Mouse (Mus musculus) MEL (cell line): ENCODE results near the gene Ephx4. TPM values are rescaled to one million over a fixed set of nuclear protein-coding genes. Genes with fewer than 3 reads are reported as not detected.
A peak's percentile ranks its signal among the peaks of the same experiment; 100 is the strongest.

Source experiments
- DNase-seq: peaks from one replicate; pipeline ENCODE4 v3.0.0; 2011; ENCODE audit warnings: low read depth, low spot score
- H3K27ac ChIP-seq: 2 replicates; pipeline ENCODE4 v1.5.1; 2012; ENCODE audit warnings: low read depth, mild to moderate bottlenecking, control low read depth, low read length, moderate library complexity; ENCODE audit not compliant: control insufficient read depth
- H3K27me3 ChIP-seq, 2 experiments: fragments of 150-350 bp in 1 of 2; sonication (generic) in 1 of 2; 2 replicates each; pipeline ENCODE4 v1.6.1; 2012; ENCODE audit warnings: low read length in 2 of 2, mild to moderate bottlenecking in 2 of 2, improper control_type of control experiment in 1 of 2, moderate library complexity in 1 of 2; ENCODE audit not compliant: insufficient read depth in 2 of 2, control insufficient read depth in 1 of 2
- H3K36me3 ChIP-seq, 2 experiments: 2 replicates each; pipeline ENCODE4 v1.6.1; 2012 to 2014; ENCODE audit warnings: low read length in 2 of 2, improper control_type of control experiment in 1 of 2, inconsistent platforms in 1 of 2, mild to moderate bottlenecking in 1 of 2; ENCODE audit not compliant: insufficient read depth in 2 of 2, control insufficient read depth in 1 of 2
- H3K4me1 ChIP-seq, 2 experiments: fragments of 150-350 bp in 1 of 2; sonication (generic) in 1 of 2; 2 replicates each; pipeline ENCODE4 v1.6.1; 2012; ENCODE audit warnings: low read length in 2 of 2, improper control_type of control experiment in 1 of 2, mild to moderate bottlenecking in 1 of 2; ENCODE audit not compliant: insufficient read depth in 2 of 2, control insufficient read depth in 1 of 2
- H3K4me3 ChIP-seq, 2 experiments: fragments of 150-350 bp in 1 of 2; sonication (generic) in 1 of 2; 2 replicates each; pipeline ENCODE4 v1.5.1; 2012; ENCODE audit warnings: low read depth in 2 of 2, low read length in 2 of 2, mild to moderate bottlenecking in 2 of 2, moderate library complexity in 2 of 2, control low read depth in 1 of 2, improper control_type of control experiment in 1 of 2; ENCODE audit not compliant: control insufficient read depth in 1 of 2, insufficient read depth in 1 of 2
- H3K79me2 ChIP-seq: 2 replicates; pipeline ENCODE4 v1.6.1; 2012; ENCODE audit warnings: mild to moderate bottlenecking, low read length, moderate library complexity; ENCODE audit not compliant: control insufficient read depth, poor library complexity, insufficient read depth
- H3K9ac ChIP-seq: 2 replicates; pipeline ENCODE4 v1.6.1; 2012; ENCODE audit warnings: low read depth, mild to moderate bottlenecking, control low read depth, low read length, moderate library complexity; ENCODE audit not compliant: control insufficient read depth, poor library complexity, severe bottlenecking
- H3K9me3 ChIP-seq: fragments of 150-350 bp; sonication (generic); replicated peaks from 2 replicates; pipeline ENCODE4 v1.6.1; 2012; ENCODE audit warnings: mild to moderate bottlenecking, low read length, improper control_type of control experiment, moderate library complexity; ENCODE audit not compliant: insufficient read depth
- BHLHE40 ChIP-seq: IDR thresholded peaks from 2 replicates; pipeline ENCODE4 v1.6.1; 2012; ENCODE audit warnings: low read depth, mild to moderate bottlenecking, inconsistent platforms, low read length, improper control_type of control experiment, borderline replicate concordance
- CHD1 ChIP-seq: IDR thresholded peaks from 2 replicates; pipeline ENCODE4 v1.6.1; 2012; ENCODE audit warnings: low read depth, mild to moderate bottlenecking, inconsistent platforms, low read length, improper control_type of control experiment
- CHD2 ChIP-seq: IDR thresholded peaks from 2 replicates; pipeline ENCODE4 v1.6.1; 2011; ENCODE audit warnings: low read length, improper control_type of control experiment
- EP300 ChIP-seq, 2 experiments: IDR thresholded peaks; 2 replicates each; pipeline ENCODE4 v1.6.1; 2011; ENCODE audit warnings: improper control_type of control experiment in 2 of 2, low read length in 2 of 2, low read depth in 1 of 2, mild to moderate bottlenecking in 1 of 2
- ETS1 ChIP-seq: IDR thresholded peaks from 2 replicates; pipeline ENCODE4 v1.6.1; 2012; ENCODE audit warnings: low read depth, mild to moderate bottlenecking, inconsistent platforms, low read length, improper control_type of control experiment, moderate library complexity
- GATA1 ChIP-seq: IDR thresholded peaks from 2 replicates; pipeline ENCODE4 v1.6.1; 2011; ENCODE audit warnings: low read depth, low read length, improper control_type of control experiment
- HCFC1 ChIP-seq: IDR thresholded peaks from 2 replicates; pipeline ENCODE4 v1.6.1; 2012; ENCODE audit warnings: low read depth, mild to moderate bottlenecking, inconsistent platforms, low read length, improper control_type of control experiment, moderate library complexity
- MAFK ChIP-seq: IDR thresholded peaks from 2 replicates; pipeline ENCODE4 v1.6.1; 2011; ENCODE audit warnings: low read depth, mild to moderate bottlenecking, low read length, improper control_type of control experiment, borderline replicate concordance
- MAX ChIP-seq: IDR thresholded peaks from 2 replicates; pipeline ENCODE4 v1.6.1; 2011; ENCODE audit warnings: low read length, improper control_type of control experiment
- MAZ ChIP-seq: IDR thresholded peaks from 2 replicates; pipeline ENCODE4 v1.6.1; 2012; ENCODE audit warnings: low read depth, mild to moderate bottlenecking, inconsistent platforms, low read length, improper control_type of control experiment
- MXI1 ChIP-seq: IDR thresholded peaks from 2 replicates; pipeline ENCODE4 v1.6.1; 2011; ENCODE audit warnings: mild to moderate bottlenecking, low read depth, low read length, improper control_type of control experiment
- MYB ChIP-seq: IDR thresholded peaks from 2 replicates; pipeline ENCODE4 v1.6.1; 2011; ENCODE audit warnings: mild to moderate bottlenecking, low read depth, low read length, improper control_type of control experiment
- MYC ChIP-seq: IDR thresholded peaks from 2 replicates; pipeline ENCODE4 v1.6.1; 2011; ENCODE audit warnings: low read depth, mild to moderate bottlenecking, low read length, improper control_type of control experiment, moderate library complexity
- POLR2A ChIP-seq, 2 experiments: IDR thresholded peaks; 2 replicates each; pipeline ENCODE4 v1.6.1; 2011 to 2012; ENCODE audit warnings: low read length in 2 of 2, mild to moderate bottlenecking in 2 of 2, control low read depth in 1 of 2, improper control_type of control experiment in 1 of 2, low read depth in 1 of 2, moderate library complexity in 1 of 2; ENCODE audit not compliant: control insufficient read depth in 1 of 2, insufficient read depth in 1 of 2, poor library complexity in 1 of 2
- POLR2AphosphoS2 ChIP-seq: IDR thresholded peaks from 2 replicates; pipeline ENCODE4 v1.6.1; 2011; ENCODE audit warnings: low read length, improper control_type of control experiment
- POLR2AphosphoS5 ChIP-seq: IDR thresholded peaks from 2 replicates; pipeline ENCODE4 v1.6.1; 2012; ENCODE audit warnings: low read depth, borderline replicate concordance, mild to moderate bottlenecking, inconsistent platforms, low read length, moderate library complexity, mixed read lengths
- RAD21 ChIP-seq: IDR thresholded peaks from 2 replicates; pipeline ENCODE4 v1.6.1; 2011; ENCODE audit warnings: mild to moderate bottlenecking, low read depth, low read length, improper control_type of control experiment
- RCOR1 ChIP-seq: IDR thresholded peaks from 2 replicates; pipeline ENCODE4 v1.6.1; 2012; ENCODE audit warnings: low read depth, mild to moderate bottlenecking, inconsistent platforms, low read length, improper control_type of control experiment
- SIN3A ChIP-seq: IDR thresholded peaks from 2 replicates; pipeline ENCODE4 v1.6.1; 2012; ENCODE audit warnings: low read length, improper control_type of control experiment, inconsistent platforms
- SMC3 ChIP-seq: IDR thresholded peaks from 2 replicates; pipeline ENCODE4 v1.6.1; 2011; ENCODE audit warnings: low read depth, low read length, improper control_type of control experiment
- TBP ChIP-seq: IDR thresholded peaks from 2 replicates; pipeline ENCODE4 v1.8.0; 2011; ENCODE audit warnings: low read depth, low read length, improper control_type of control experiment
- UBTF ChIP-seq: IDR thresholded peaks from 2 replicates; pipeline ENCODE4 v1.6.1; 2012; ENCODE audit warnings: low read depth, mild to moderate bottlenecking, inconsistent platforms, low read length, improper control_type of control experiment, moderate library complexity, borderline replicate concordance; ENCODE audit not compliant: insufficient read depth
- USF1 ChIP-seq: IDR thresholded peaks from 2 replicates; pipeline ENCODE4 v1.6.1; 2014; ENCODE audit warnings: low read depth, mild to moderate bottlenecking, inconsistent platforms, low read length, improper control_type of control experiment, moderate library complexity
- USF2 ChIP-seq, 2 experiments: IDR thresholded peaks; 2 replicates each; pipeline ENCODE4 v1.6.1; 2011 to 2012; ENCODE audit warnings: improper control_type of control experiment in 2 of 2, low read length in 2 of 2, borderline replicate concordance in 1 of 2, inconsistent platforms in 1 of 2, low read depth in 1 of 2, mild to moderate bottlenecking in 1 of 2; ENCODE audit not compliant: insufficient read depth in 1 of 2
- ZC3H11A ChIP-seq: IDR thresholded peaks from 2 replicates; pipeline ENCODE4 v1.6.1; 2012; ENCODE audit warnings: low read depth, mild to moderate bottlenecking, inconsistent platforms, low read length, improper control_type of control experiment
- ZKSCAN1 ChIP-seq: IDR thresholded peaks from 2 replicates; pipeline ENCODE4 v1.6.1; 2012; ENCODE audit warnings: low read depth, mild to moderate bottlenecking, inconsistent platforms, low read length, improper control_type of control experiment, moderate library complexity
- ZMIZ1 ChIP-seq: IDR thresholded peaks from 2 replicates; pipeline ENCODE4 v1.6.1; 2012; ENCODE audit warnings: low read depth, mild to moderate bottlenecking, inconsistent platforms, low read length, improper control_type of control experiment, moderate library complexity
- ZNF384 ChIP-seq: IDR thresholded peaks from 2 replicates; pipeline ENCODE4 v1.6.1; 2012; ENCODE audit warnings: low read depth, mild to moderate bottlenecking, inconsistent platforms, low read length, improper control_type of control experiment
- polyA plus RNA-seq, 2 experiments: library from polyadenylated mRNA; stranded (reverse) in 1 of 2; unstranded in 1 of 2; fragments of >175 nt in 1 of 2; fragments of >200 nt in 1 of 2; gene quantifications; 2 replicates each; pipeline versions ENCODE4 v1.2.1 to v1.2.4; 2012; ENCODE audit warnings: low replicate concordance in 2 of 2, low read depth in 1 of 2; ENCODE audit not compliant: insufficient read length in 2 of 2, insufficient read depth in 1 of 2, missing spikeins in 1 of 2
- total RNA-seq: library from RNA; depleted of rRNA; stranded (reverse); fragments of 300-350 nt; gene quantifications from 2 replicates; pipeline ENCODE4 v1.2.3, GENCODE M21; 2012

Gene Ephx4
- total and polyA plus RNA-seq, 3 experiments, result 0.39 to 1.4 TPM; not detected in 1

- TF ChIP-seq SIN3A, result no peak
- no peak for TF ChIP-seq GATA1
- no peak for TF ChIP-seq ZMIZ1
- no peak for TF ChIP-seq CHD1
- TF ChIP-seq RCOR1, result no peak
- TF ChIP-seq ZNF384, result no peak
- no peak for TF ChIP-seq RAD21
- no peak for TF ChIP-seq HCFC1
- no peak for TF ChIP-seq ZC3H11A
- TF ChIP-seq MYC, result no peak
- no peak for TF ChIP-seq MXI1
- no peak for TF ChIP-seq MAZ
- TF ChIP-seq BHLHE40, result no peak
- no peak for TF ChIP-seq USF1
- no peak for TF ChIP-seq UBTF
- no peak for TF ChIP-seq EP300 (IDR thresholded peaks at IDR 0.05; ENCODE audit: low read depth in 1 of 2, low read length in 2 of 2)
- no peak for TF ChIP-seq MAX
- TF ChIP-seq ZKSCAN1, result no peak
- TF ChIP-seq ETS1, result no peak
- H3K79me2 ChIP-seq, result no peaks in the 10 kb centered on the region
- no peaks in the 10 kb centered on the region for H3K9me3 ChIP-seq
- H3K27ac ChIP-seq, result no peak within 1 kb of the TSS
- H3K36me3 ChIP-seq, result peaks cover 0 to 4% of the 10 kb centered on the region in 2 experiments; a peak in 2 of 4 replicates
- no peaks in the 10 kb centered on the region; a peak in 1 of 4 replicates for H3K27me3 ChIP-seq
- H3K9ac ChIP-seq, result no peak within 1 kb of the TSS
- no peak for DNase-seq
- peaks cover 0 to 3% of the 10 kb centered on the region in 2 experiments; a peak in 2 of 4 replicates for H3K4me1 ChIP-seq
- H3K4me3 ChIP-seq, result 0 out of 4 replicates have a peak within 1 kb of the TSS, but pooled peaks of 1 of the 2 experiments have one; percentile 19
Measured at GRCm38 (mm10) chr5:107431249-107431648, 28.7 kb downstream of the Ephx4 start, which contains the start of gene Lpcat2b. TSS of gene Lpcat2b (plus strand) at chr5:107431549.

- TF ChIP-seq SMC3, result no peak
- TF ChIP-seq MYB, result no peak
- no peak for TF ChIP-seq SIN3A
- TF ChIP-seq CHD2, result no peak
- no peak for TF ChIP-seq MAFK
- no peak for TF ChIP-seq MYC
- TF ChIP-seq POLR2A (IDR thresholded peaks at IDR 0.05; ENCODE audit: control insufficient read depth in 1 of 2, insufficient read depth in 1 of 2, low read depth in 1 of 2, low read length in 2 of 2, poor library complexity in 1 of 2), result no peak
- TF ChIP-seq TBP, result no peak
- TF ChIP-seq ZKSCAN1, result no peak
- TF ChIP-seq EP300 (IDR thresholded peaks at IDR 0.05; ENCODE audit: low read depth in 1 of 2, low read length in 2 of 2), result no peak
- TF ChIP-seq USF2 (IDR thresholded peaks at IDR 0.05; ENCODE audit: borderline replicate concordance in 1 of 2, insufficient read depth in 1 of 2, low read depth in 1 of 2, low read length in 2 of 2), result no peak
- no peak for TF ChIP-seq BHLHE40
- no peak for TF ChIP-seq POLR2AphosphoS5
- no peak for TF ChIP-seq POLR2AphosphoS2
- TF ChIP-seq MAZ, result no peak
- TF ChIP-seq, all 39 proteins: peak for 0
- peaks cover 0 to 21% of the 10 kb centered on the region in 2 experiments; a peak in 2 of 4 replicates for H3K36me3 ChIP-seq
- H3K9me3 ChIP-seq, result no peaks in the 10 kb centered on the region
- H3K79me2 ChIP-seq, result no peaks in the 10 kb centered on the region; the same call in 1 of the 2 replicates
- H3K27me3 ChIP-seq, result no peaks in the 10 kb centered on the region; a peak in 1 of 4 replicates
- peaks cover 7 to 18% of the 10 kb centered on the region in 2 experiments for H3K4me1 ChIP-seq
- DNase-seq, result no peak
- no peak overlapping the region for H3K9ac ChIP-seq
- no peak overlapping the region for H3K4me3 ChIP-seq
- H3K27ac ChIP-seq, result no peak overlapping the region
Measured at GRCm38 (mm10) chr5:107434001-107434400, 31.5 kb downstream of the Ephx4 start.
